Mouse (Mus musculus): Measurements from ENCODE around the gene Babam1. TPM values are rescaled to one million over a fixed set of nuclear protein-coding genes. Genes with fewer than 3 reads are reported as not detected.

Gene Babam1
- polyA plus RNA-seq, 1 experiment from 2014 or later: 66.8 TPM

GRCm38 (mm10) chr8:71380178-71381171 is 16.2 kb upstream of the Babam1 start:
- ATAC-seq: no peak
- WGBS: under 1% methylated on average over 72 of the region's 72 CpGs
- Histone ChIP-seq H3K4me3 (ENCODE audit: low read depth, low read length) (peak overlapping the region; percentile 94), H3K27me3 (replicated peaks; ENCODE audit: control insufficient read depth, insufficient read depth, low read length) (no peaks in the 10 kb centered on the region), H3K36me3 (ENCODE audit: control insufficient read depth, insufficient read depth) (peaks cover 17% of the 10 kb centered on the region; the same call in 1 of the 2 replicates), H3K27ac (ENCODE audit: low read depth, low read length) (peak overlapping the region; percentile 99), H3K4me1 (replicated peaks; ENCODE audit: control insufficient read depth, insufficient read depth, low read length) (peaks cover 26% of the 10 kb centered on the region), H3K9ac (ENCODE audit: low read depth, low read length) (peak overlapping the region; percentile 92), H3K9me3 (ENCODE audit: control insufficient read depth) (no peaks in the 10 kb centered on the region), H3K4me2 (replicated peaks; ENCODE audit: low read depth) (peak overlapping the region; percentile 91)
- no peak; the same call in 1 of the 2 replicates for TF ChIP-seq CTCF (IDR thresholded peaks at IDR 0.05; ENCODE audit: low read depth)

GRCm38 (mm10) chr8:71381421-71381970 is 15.2 kb upstream of the Babam1 start, which contains the start of gene Nr2f6:
Nr2f6 (minus strand) TSS chr8:71381960.
- no peak for TF ChIP-seq CTCF (IDR thresholded peaks at IDR 0.05; ENCODE audit: low read depth)
- Histone ChIP-seq H3K4me1 (replicated peaks; ENCODE audit: control insufficient read depth, insufficient read depth, low read length) (peaks cover 17% of the 10 kb centered on the region), H3K36me3 (ENCODE audit: control insufficient read depth, insufficient read depth) (peaks cover 13% of the 10 kb centered on the region; the same call in 1 of the 2 replicates), H3K9me3 (ENCODE audit: control insufficient read depth) (no peaks in the 10 kb centered on the region), H3K9ac (ENCODE audit: low read depth, low read length) (peak within 1 kb of the TSS; percentile 92), H3K4me3 (ENCODE audit: low read depth, low read length) (peak within 1 kb of the TSS; percentile 94), H3K27ac (ENCODE audit: low read depth, low read length) (peak within 1 kb of the TSS; percentile 99), H3K4me2 (replicated peaks; ENCODE audit: low read depth) (peak within 1 kb of the TSS; percentile 91), H3K27me3 (replicated peaks; ENCODE audit: control insufficient read depth, insufficient read depth, low read length) (no peaks in the 10 kb centered on the region)
- ATAC-seq: peak; percentile 45
- WGBS: under 1% methylated on average over 62 of the region's 89 CpGs

GRCm38 (mm10) chr8:71381971-71382961 is 14.4 kb upstream of the Babam1 start:
- Histone ChIP-seq H3K4me1 (replicated peaks; ENCODE audit: control insufficient read depth, insufficient read depth, low read length) (peaks cover 17% of the 10 kb centered on the region), H3K9ac (ENCODE audit: low read depth, low read length) (peak overlapping the region; percentile 92), H3K27me3 (replicated peaks; ENCODE audit: control insufficient read depth, insufficient read depth, low read length) (no peaks in the 10 kb centered on the region), H3K4me3 (ENCODE audit: low read depth, low read length) (peak overlapping the region; percentile 94), H3K27ac (ENCODE audit: low read depth, low read length) (peak overlapping the region; percentile 99), H3K9me3 (ENCODE audit: control insufficient read depth) (no peaks in the 10 kb centered on the region), H3K4me2 (replicated peaks; ENCODE audit: low read depth) (peak overlapping the region; percentile 91), H3K36me3 (ENCODE audit: control insufficient read depth, insufficient read depth) (peaks cover 11% of the 10 kb centered on the region; the same call in 1 of the 2 replicates)
- no peak for TF ChIP-seq CTCF (IDR thresholded peaks at IDR 0.05; ENCODE audit: low read depth)
- 1% methylated on average over 61 of the region's 80 CpGs for WGBS
- ATAC-seq: peak; percentile 83

GRCm38 (mm10) chr8:71383396-71383795 is 13.3 kb upstream of the Babam1 start:
- Histone ChIP-seq H3K9ac (ENCODE audit: low read depth, low read length) (0 out of 2 replicates have a peak overlapping the region, but pooled peaks have one; percentile 31), H3K27me3 (replicated peaks; ENCODE audit: control insufficient read depth, insufficient read depth, low read length) (no peaks in the 10 kb centered on the region), H3K27ac (ENCODE audit: low read depth, low read length) (peak overlapping the region; percentile 99), H3K4me2 (replicated peaks; ENCODE audit: low read depth) (0 out of 2 replicates have a peak overlapping the region, but pooled peaks have one; percentile 9), H3K4me3 (ENCODE audit: low read depth, low read length) (no peak overlapping the region), H3K9me3 (ENCODE audit: control insufficient read depth) (no peaks in the 10 kb centered on the region), H3K36me3 (ENCODE audit: control insufficient read depth, insufficient read depth) (0 out of 2 replicates have a peak, but pooled peaks cover 4% of the 10 kb centered on the region), H3K4me1 (replicated peaks; ENCODE audit: control insufficient read depth, insufficient read depth, low read length) (peaks cover 17% of the 10 kb centered on the region)
- 24% methylated on average over 12 of the region's 12 CpGs for WGBS
- no peak for TF ChIP-seq CTCF (IDR thresholded peaks at IDR 0.05; ENCODE audit: low read depth)
- no peak for ATAC-seq

GRCm38 (mm10) chr8:71383860-71384259 is 12.8 kb upstream of the Babam1 start:
- no peak for TF ChIP-seq CTCF (IDR thresholded peaks at IDR 0.05; ENCODE audit: low read depth)
- no peak overlapping the region for H3K4me2 ChIP-seq (replicated peaks; ENCODE audit: low read depth)
- H3K4me1 ChIP-seq (replicated peaks; ENCODE audit: control insufficient read depth, insufficient read depth, low read length): peaks cover 13% of the 10 kb centered on the region
- H3K27ac ChIP-seq (ENCODE audit: low read depth, low read length): peak overlapping the region; percentile 99
- no peak overlapping the region for H3K4me3 ChIP-seq (ENCODE audit: low read depth, low read length)
- no peak for ATAC-seq
- H3K9ac ChIP-seq (ENCODE audit: low read depth, low read length): 0 out of 2 replicates have a peak overlapping the region, but pooled peaks have one; percentile 31
- no peaks in the 10 kb centered on the region for H3K9me3 ChIP-seq (ENCODE audit: control insufficient read depth)
- 0 out of 2 replicates have a peak, but pooled peaks cover 1% of the 10 kb centered on the region for H3K36me3 ChIP-seq (ENCODE audit: control insufficient read depth, insufficient read depth)
- H3K27me3 ChIP-seq (replicated peaks; ENCODE audit: control insufficient read depth, insufficient read depth, low read length): no peaks in the 10 kb centered on the region
- 30% methylated on average over 3 of the region's 3 CpGs for WGBS

Measured in intestine, postnatal 0 days (tissue).